Mouse (Mus musculus): ENCODE measurements at regions not wholly inside any gene's neighbourhood (a gene's known extent, or its start where the extent isn't known, plus 50 kb on each side); places are given as distances from the start of the nearest gene placed in this dataset.
A peak's percentile ranks its signal among the peaks of the same experiment; 100 is the strongest.

DNA sequence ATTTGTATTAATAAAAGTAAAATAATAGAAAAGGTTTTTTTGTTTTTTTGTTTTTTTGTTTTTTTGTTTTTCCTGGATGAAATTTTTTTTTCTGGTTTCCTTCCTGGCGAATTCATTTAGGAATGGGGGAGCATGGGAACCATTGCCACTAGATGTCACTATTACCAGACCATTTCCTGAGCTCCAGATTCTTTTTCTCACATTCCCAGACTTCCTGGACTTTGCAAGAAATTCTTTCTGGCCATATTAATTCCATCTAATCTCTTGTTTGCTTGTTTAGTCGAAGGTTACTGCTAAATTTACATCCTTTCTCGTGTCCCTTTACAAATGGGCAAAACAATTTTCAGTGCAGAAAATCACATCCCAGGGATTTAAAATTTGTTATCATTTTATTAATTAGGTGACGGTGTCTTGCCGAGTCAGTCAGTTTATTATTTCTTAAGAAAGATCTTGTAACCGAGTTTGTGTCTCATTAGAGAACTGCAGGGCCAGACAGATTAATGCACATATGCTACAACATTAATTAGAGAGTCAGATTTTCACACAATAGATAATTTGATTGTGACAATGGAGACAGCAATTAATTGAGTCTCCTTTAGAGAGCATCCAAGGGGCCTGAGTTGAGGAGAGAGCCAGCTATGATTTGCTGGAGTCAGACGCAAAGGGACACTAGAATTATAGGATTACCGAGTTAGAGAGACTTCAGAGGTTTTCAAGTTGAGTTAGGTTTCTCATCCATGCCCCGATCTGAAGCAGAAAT, 1702.5 kb upstream of the Tenm2 start:
- intact Hi-C loops (cut with DNase I): no loop called here

More for the DNA sequence above, 1702.5 kb upstream of the Tenm2 start:
- peak in 1 of 2 experiments; percentile 1 for DNase-seq
